ENCODE assay signal across 34 mouse cellular contexts in the genomic region with DNA sequence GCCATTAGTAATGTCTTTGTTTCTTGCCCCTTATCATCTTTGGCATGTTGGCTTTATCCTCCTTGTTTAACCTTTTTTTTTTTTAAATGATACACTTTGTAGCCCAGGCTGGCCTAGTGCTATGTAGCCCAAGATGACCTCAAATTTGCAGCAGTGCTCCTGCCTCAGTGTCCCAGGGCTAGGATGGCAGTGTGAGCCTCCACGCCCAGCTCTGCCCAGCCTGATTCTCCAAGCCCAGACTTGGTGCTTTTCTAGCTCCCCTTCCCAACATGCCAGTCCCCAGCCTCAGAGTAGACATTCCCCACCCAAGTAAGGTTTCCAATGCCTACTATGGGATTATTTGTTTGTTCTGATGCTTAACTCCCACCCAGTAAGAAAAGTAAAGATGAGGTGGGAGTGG.
"Had no signal": no experiment of that assay in that cellular context is flagged by ENCODE, and none has a peak within 500 bp of the region (broad histone marks: within the 10 kb centered on the region; RNA-seq: fewer than 3 reads in every experiment).

No protein-coding gene starts in this region.

- H3K27ac ChIP-seq: heart, embryonic 13.5 days; heart, embryonic 15.5 days; hindbrain, embryonic 10.5 days; hindbrain, embryonic 12.5 days; hindbrain, embryonic 13.5 days; hindbrain, embryonic 14.5 days; hindbrain, embryonic 15.5 days; hindbrain, postnatal 0 days; intestine, embryonic 15.5 days; kidney, embryonic 15.5 days; kidney, postnatal 0 days; layer of hippocampus, adult 2 months; left cerebral cortex, adult 2 months had no signal

- H3K4me2 ChIP-seq: heart, embryonic 11.5 days; heart, embryonic 13.5 days; heart, embryonic 15.5 days; hindbrain, embryonic 12.5 days; hindbrain, embryonic 13.5 days; hindbrain, embryonic 14.5 days; hindbrain, embryonic 15.5 days; intestine, embryonic 15.5 days; kidney, embryonic 15.5 days had no signal

- DNase-seq: heart, postnatal 10 days; heart, postnatal 14 days; heart, postnatal 36 days; heart, postnatal 4 days; kidney, adult 11 months; kidney, adult 18-20 months; kidney, adult 2 months; kidney, adult 8-10 months; kidney, adult 9 months; kidney, postnatal 10 days; kidney, postnatal 14 days; kidney, postnatal 25 days; kidney, postnatal 36 days; kidney, postnatal 4 days; layer of hippocampus, adult 9-11 months; layer of hippocampus, postnatal 36 days had no signal

- H3K27me3 ChIP-seq: heart, embryonic 13.5 days; heart, embryonic 15.5 days; hindbrain, embryonic 12.5 days; hindbrain, embryonic 13.5 days; hindbrain, embryonic 15.5 days; intestine, embryonic 15.5 days; kidney, embryonic 15.5 days had no signal

- H3K9me3 ChIP-seq: heart, embryonic 13.5 days; heart, embryonic 15.5 days; hindbrain, embryonic 10.5 days; hindbrain, embryonic 12.5 days; hindbrain, embryonic 13.5 days; hindbrain, embryonic 15.5 days; intestine, embryonic 15.5 days; kidney, embryonic 15.5 days had no signal

- H3K4me1 ChIP-seq: hindbrain, embryonic 10.5 days; hindbrain, embryonic 12.5 days; hindbrain, embryonic 13.5 days; hindbrain, embryonic 15.5 days; intestine, embryonic 15.5 days had no signal

- H3K9ac ChIP-seq: heart, embryonic 13.5 days; heart, embryonic 15.5 days; hindbrain, embryonic 12.5 days; hindbrain, embryonic 13.5 days; hindbrain, embryonic 14.5 days; hindbrain, embryonic 15.5 days; intestine, embryonic 15.5 days; kidney, embryonic 15.5 days had no signal

- ATAC-seq: hindbrain, embryonic 16.5 days; hindbrain, postnatal 0 days; inflammation-experienced regulatory T-cells, adult 6 months; intestine, embryonic 15.5 days; intestine, embryonic 16.5 days; intestine, postnatal 0 days had no signal

- H3K4me3 ChIP-seq: heart, embryonic 13.5 days; heart, embryonic 15.5 days; hindbrain, embryonic 10.5 days; hindbrain, embryonic 12.5 days; hindbrain, embryonic 13.5 days; hindbrain, embryonic 15.5 days; intestine, embryonic 15.5 days; kidney, embryonic 15.5 days; layer of hippocampus, adult 2 months; left cerebral cortex, adult 2 months had no signal
